Mouse (Mus musculus) right cerebral cortex, postnatal 25 days (tissue): ENCODE measurements around the gene Ctsl.

ENCODE experiments used
- DNase-seq: peaks from one replicate; pipeline ENCODE4 v3.0.0; 2022

Gene Ctsl

DNA sequence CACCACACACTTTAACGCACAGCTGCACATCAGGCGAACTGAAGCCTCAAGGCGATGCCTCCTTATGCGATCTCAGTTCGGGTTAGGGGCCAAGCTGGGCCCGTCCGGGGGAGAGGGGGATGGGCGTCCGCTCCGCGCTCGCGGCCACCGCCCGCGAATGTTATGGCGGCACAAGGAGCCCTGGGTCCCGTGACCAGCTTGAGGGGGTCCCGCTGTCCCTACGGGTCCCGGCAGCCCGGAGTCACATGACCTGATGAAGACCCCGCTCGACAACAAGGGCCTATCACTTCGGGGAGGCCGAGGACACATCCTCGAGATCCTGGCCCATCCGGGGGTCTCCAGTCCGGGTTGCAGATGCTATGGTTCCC, 901 bp downstream of the Ctsl start:
- no peak for DNase-seq

DNA sequence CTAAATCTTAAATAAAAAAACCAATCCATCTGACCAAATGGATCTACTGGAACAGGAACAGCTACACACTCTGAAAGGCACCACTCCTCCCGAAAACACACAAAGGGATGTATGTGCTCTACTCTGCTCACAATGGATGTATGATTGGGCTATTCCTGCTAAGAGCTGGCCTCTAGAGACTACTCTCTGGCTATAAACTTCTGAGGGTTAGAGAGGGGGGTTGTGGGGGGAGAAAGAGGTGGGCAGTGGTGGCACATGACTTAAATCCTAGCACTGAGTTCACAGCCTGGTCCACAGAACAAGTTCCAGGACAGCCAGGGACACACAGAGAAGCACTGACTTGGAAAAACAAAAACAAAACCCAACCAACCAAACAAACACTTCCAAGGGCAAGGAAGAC, 2.1 kb downstream of the Ctsl start:
- DNase-seq: no peak

GRCm38 (mm10) chr13:64367615-64368014, 3.1 kb downstream of the Ctsl start:
- no peak for DNase-seq

DNA sequence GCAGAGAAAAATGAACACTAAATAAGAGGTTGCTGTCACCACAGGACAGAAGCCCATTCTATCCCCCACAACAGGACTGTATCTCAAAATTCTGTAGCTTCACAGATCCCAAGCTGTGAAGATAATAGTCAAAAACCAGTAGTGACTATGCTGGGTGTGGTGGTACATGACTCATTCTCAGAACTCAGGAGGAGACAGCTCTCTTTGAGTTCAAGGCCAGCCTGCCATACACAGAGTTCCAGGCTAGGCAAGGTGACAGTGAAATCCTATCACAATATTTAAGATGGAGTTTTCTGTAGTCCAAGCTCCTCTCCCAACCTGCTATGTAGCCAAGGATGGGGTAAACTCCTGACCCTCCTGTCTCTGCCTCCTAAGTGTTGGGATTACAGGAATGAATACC, 5.4 kb downstream of the Ctsl start:
- DNase-seq: no peak

GRCm38 (mm10) chr13:64364258-64364657, 6.4 kb downstream of the Ctsl start:
- no peak for DNase-seq

DNA sequence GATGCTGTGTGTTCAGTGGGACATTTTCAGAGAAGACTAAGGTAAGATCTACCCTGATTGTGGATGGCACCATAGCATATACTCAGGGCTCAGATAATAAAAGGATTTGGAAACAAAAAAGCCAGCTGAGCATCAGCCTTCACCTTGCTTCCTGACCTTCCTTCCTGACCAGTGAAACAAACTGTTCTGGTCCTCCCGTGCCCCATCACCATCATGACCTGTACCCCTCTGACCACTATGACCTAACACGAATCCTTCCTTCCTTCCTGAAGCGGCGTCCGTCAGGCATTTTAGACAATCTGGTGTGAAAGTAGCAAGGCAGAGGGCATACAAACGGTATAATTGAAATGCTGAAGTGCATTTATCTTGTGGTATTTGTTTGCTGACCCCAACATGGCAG, 8.6 kb downstream of the Ctsl start:
- DNase-seq: no peak

GRCm38 (mm10) chr13:64361020-64361419, 9.7 kb downstream of the Ctsl start:
- no peak for DNase-seq

DNA sequence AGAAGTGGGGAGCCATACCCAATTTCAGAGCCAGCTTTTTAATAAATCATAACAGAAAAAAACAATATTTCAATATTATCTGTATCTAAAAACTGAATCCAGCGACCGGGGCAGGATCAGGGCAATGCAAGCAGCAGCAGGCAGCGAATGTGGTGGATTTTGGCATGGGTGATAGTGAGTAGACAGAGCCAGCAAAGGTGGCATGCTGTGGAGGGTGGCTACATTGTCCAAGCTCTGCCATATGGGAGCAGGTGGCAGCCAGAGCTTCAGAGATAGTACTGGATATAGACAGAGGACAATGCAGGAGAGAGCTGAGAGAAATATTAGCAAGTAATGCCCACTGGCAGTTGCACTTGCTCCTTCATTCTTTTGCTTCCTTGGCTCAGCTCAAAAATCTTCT, 11.0 kb downstream of the Ctsl start:
- no peak for DNase-seq

GRCm38 (mm10) chr13:64358476-64358875, 12.2 kb downstream of the Ctsl start:
- no peak for DNase-seq

DNA sequence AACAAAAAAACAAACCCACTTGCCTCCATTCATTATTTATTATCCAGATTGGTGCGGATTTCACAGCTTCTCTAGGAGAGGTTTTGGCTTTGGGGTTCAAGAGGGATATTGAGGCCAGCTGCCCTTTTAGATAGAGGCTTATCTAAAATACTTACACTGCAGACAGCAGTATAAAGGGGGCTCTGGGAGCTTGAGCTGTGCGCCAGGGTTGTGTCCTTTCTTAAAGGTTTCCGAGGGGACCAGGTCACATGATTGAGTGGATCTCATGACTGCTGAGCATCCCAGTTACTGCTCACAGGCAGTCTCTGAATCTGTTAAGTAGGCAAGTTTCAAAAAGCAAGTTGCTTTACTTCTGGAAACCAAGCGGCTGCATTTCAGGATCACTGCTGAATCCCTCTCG, 13.3 kb downstream of the Ctsl start:
- no peak for DNase-seq

GRCm38 (mm10) chr13:64349474-64349873, 21.2 kb downstream of the Ctsl start:
- DNase-seq: no peak

GRCm38 (mm10) chr13:64344082-64344501, 26.6 kb downstream of the Ctsl start:
- DNase-seq: peak; percentile 43

DNA sequence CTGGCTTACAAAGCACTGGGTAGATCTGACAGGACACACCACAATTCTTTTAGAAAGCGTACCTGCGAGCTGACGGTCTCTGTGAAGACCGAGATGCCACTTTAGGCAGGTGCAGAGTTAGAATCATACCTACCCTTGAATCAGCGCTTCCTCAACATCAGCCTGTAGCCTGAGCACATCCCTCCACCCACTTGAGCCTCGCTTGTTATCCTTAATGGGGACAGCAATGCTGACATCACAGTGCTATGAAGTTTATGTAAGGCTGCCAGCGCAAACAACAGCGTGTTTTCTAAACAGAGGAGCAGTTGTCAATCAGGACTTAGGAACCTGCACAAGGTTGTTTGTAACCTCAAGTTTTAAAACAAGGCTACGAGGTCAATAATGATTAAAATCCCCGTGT, 27.1 kb downstream of the Ctsl start:
- DNase-seq: peak; percentile 24

GRCm38 (mm10) chr13:64335546-64336132, 35.1 kb downstream of the Ctsl start:
- no peak for DNase-seq

DNA sequence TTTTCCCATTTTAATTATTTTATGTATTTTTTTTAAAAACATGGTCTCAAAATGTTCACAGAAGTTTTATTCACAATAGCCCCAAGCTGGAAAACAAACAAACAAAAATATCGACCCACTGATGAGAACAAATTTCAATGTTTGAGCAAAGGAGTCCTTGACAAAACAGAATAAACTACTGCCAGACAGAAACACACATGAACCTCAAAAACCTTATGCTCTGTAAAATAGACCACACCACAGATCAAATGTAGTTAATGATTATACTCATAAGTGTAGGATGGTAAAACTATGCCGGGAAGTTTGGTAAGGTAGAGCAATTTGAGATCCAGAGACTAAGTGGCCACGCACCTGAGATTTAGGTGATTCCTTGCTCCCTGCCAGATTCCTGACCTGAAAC, 37.6 kb downstream of the Ctsl start:
- no peak for DNase-seq

DNA sequence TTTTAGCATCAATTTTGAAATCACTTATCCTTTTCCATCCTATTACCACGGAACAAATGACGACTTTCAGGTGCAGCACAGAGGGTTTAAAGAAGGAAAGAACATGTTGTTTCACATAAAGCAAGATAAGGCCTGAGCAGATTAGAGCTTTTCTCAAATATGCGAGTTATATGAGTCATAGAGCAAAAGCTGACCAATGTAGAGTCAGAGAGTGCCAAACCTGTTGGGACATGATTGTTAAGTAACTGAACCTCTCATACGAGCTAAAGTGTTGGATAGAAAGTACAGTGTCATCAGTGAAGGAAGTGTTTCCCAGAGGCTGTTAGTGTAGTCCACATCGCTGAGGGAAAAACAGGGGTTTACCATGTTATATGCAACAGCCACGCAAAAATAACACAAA, 38.4 kb downstream of the Ctsl start:
- no peak for DNase-seq

- DNase-seq: no peak
Measured at GRCm38 (mm10) chr13:64322561-64323281, 48.0 kb downstream of the Ctsl start.

GRCm38 (mm10) chr13:64320334-64320733, 50.4 kb downstream of the Ctsl start:
- DNase-seq: no peak

- DNase-seq: no peak
Measured at GRCm38 (mm10) chr13:64319782-64320181, 50.9 kb downstream of the Ctsl start.

- DNase-seq: no peak
Measured at GRCm38 (mm10) chr13:64318355-64318754, 52.3 kb downstream of the Ctsl start.

DNA sequence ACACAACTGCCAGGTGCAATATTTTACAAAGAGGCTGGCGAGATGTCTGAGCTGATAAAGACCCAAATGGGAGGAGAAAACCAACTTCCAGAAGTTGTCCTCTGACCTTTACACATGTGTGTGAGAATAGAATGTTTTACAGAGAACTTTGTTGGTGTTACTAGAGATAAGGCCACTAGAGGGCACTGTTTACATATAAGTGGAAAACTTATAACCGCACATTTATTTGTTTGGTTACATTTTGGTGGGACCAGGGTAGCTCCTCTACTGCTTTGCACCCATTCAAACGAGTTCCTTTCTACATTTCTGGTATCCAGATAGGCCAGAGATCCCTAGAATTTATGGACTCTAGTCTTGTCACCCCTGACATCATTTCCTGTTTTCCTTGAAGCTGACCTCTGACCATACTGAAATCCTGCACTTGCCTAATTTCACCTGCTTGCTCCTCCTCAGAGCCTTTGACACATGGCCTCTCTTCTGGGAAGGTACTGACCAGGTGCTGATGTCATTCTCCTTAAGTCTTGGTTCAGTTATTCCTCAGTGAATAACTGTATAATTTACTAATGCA, 55.1 kb downstream of the Ctsl start:
- DNase-seq: no peak

GRCm38 (mm10) chr13:64314041-64314440, 56.6 kb downstream of the Ctsl start:
- DNase-seq: no peak

DNA sequence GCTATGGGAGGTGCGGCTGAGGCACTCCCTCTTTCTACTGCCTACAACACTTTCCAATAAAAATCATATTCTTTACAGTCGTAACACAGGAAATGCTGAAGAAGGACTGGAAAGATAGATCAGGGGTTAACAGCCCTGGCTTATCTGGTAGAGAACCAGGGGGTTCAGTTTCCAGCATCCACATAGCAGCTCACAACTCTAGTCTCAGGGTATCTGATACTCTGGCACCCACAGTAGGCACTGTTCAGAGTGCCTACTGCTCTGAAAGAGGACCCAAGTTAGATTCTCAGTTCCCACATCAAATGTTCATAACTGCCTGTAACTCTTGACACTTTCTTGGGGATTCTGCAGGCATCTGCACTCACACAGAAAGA, 57.8 kb downstream of the Ctsl start:
- no peak for DNase-seq

DNA sequence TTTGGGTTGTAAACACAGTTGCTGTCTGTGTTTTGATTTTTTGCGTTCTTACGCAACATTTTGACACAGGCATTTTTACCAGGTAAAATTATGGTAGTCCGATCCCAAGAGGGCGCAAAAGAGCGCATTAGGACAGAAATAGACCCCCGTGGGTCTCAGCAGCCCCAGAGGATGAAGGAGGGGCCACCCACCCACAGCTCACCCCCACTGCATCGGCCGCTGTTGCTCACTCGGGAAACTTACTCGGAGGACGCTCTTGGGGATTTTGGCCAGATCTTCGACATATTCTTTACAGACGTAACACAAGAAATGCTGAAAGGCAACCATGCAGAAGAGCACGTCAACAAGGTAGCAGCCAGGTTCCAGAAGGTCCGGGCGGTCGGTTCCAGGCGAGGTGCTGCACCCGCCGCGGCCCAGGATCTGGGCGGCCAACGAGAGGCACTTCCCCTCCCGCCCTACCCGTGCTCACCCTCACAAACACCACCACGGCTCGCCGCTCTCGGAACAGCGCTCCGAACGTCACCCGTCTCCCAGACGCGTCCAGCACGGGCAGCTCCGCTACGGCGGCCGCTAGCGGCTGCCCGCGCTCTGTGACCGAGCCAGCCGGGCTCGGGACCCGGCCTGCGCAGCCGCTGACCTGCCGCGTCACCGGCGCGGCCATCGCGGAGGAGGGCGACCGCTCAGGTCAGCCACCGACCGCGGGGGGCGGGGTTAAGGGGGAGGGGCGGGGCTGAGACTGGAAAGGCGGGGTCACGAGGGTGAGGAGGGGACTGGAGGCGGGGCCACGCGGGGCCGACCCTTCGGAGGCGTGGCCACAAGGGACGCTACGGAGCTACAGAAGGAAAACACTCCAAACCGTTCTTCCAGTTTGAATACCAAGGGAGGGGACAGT, 58.4 kb downstream of the Ctsl start, which contains the start of gene Aaed1:
Gene Aaed1 (minus strand): TSS at position 687 of the 892 bp plus-strand sequence.
- DNase-seq: peak; percentile 87
